Mouse (Mus musculus) lung, postnatal 14 days (tissue): Measurements from ENCODE around the gene Gp1bb.

ENCODE experiments used
- DNase-seq: peaks from one replicate; pipeline ENCODE4 v3.0.0; 2021

Gene Gp1bb

GRCm38 (mm10) chr16:18577599-18578160 is 44.5 kb downstream of the Gp1bb start:
- DNase-seq = no peak

- DNase-seq = no peak
Measured at GRCm38 (mm10) chr16:18577071-18577470, 45.1 kb downstream of the Gp1bb start.

- no peak for DNase-seq
Measured at GRCm38 (mm10) chr16:18574196-18574595, 48.0 kb downstream of the Gp1bb start.
